In the genomic region with DNA sequence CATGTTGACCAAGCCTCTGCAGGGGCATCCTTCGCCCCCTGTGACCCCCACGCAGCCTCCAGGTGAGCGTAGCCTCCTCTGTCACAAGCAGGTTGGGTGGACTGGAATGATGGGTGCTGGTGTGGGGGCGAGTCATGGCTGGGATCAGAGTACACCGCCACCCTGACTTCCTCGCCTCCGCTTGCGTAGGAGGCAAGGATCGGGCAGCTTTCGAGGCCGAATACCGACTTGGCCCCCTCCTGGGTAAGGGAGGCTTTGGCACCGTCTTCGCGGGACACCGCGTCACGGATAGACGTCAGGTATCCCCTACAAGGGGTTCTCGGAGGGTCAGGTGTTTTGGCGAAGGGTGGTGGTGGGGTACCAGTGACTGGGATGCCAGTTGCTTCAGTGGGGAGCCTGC, we compare ENCODE assay signal across 9 mouse cellular contexts. TPM values are rescaled to one million over a fixed set of nuclear protein-coding genes. Genes with fewer than 3 reads are reported as not detected.
DNase-seq lines count a peak whose midpoint lies in the region; ATAC-seq and TF ChIP-seq lines count a peak whose summit lies in the region.
"Had no signal": no experiment of that assay in that cellular context is flagged by ENCODE, and none has a peak within 500 bp of the region (broad histone marks: within the 10 kb centered on the region; RNA-seq: fewer than 3 reads in every experiment).

No protein-coding gene starts in this region.

- no peak overlapping the region for H3K27ac ChIP-seq in kidney, embryonic 15.5 days
- H3K27ac ChIP-seq in bone marrow macrophage, adult 2 months (ENCODE audit: insufficient read depth, low read depth, low read length) = 0 out of 2 replicates have a peak overlapping the region, but pooled peaks have one; percentile 3
- peak overlapping the region; percentile 33; the same call in 1 of the 2 replicates for H3K27ac ChIP-seq in forebrain, embryonic 14.5 days (ENCODE audit: low read depth, low read length)
- H3K27ac ChIP-seq in neural tube, embryonic 13.5 days (replicated peaks) = peak overlapping the region; percentile 62

- peak overlapping the region; percentile 51 for H3K4me3 ChIP-seq in kidney, embryonic 15.5 days (replicated peaks)
- peak overlapping the region; percentile 68 for H3K4me3 ChIP-seq in bone marrow macrophage, adult 2 months (ENCODE audit: insufficient read depth, low read length)
- H3K4me3 ChIP-seq in forebrain, embryonic 14.5 days (ENCODE audit: low read depth, low read length) = peak overlapping the region; percentile 45
- peak overlapping the region; percentile 53 for H3K4me3 ChIP-seq in neural tube, embryonic 13.5 days

- no peak for TF ChIP-seq CTCF in bone marrow macrophage, adult 2 months (IDR thresholded peaks at IDR 0.05; ENCODE audit: low read depth, low read length)

- ATAC-seq in kidney, embryonic 15.5 days (replicated peaks; ENCODE audit: low FRiP score) = peak; percentile 41
- no peak; the same call in none of the 2 replicates for ATAC-seq in forebrain, embryonic 14.5 days
- ATAC-seq in neural tube, embryonic 13.5 days (ENCODE audit: low read depth) = peak; percentile 59

- H3K36me3 ChIP-seq in kidney, embryonic 15.5 days = peaks cover 12% of the 10 kb centered on the region; the same call in 1 of the 2 replicates
- peaks cover 9% of the 10 kb centered on the region; the same call in 1 of the 2 replicates for H3K36me3 ChIP-seq in forebrain, embryonic 14.5 days (ENCODE audit: control insufficient read depth, insufficient read depth, low read length)
- H3K36me3 ChIP-seq in neural tube, embryonic 13.5 days = peaks cover 10% of the 10 kb centered on the region

- H3K4me2 ChIP-seq in kidney, embryonic 15.5 days = peak overlapping the region; percentile 85
- H3K4me2 ChIP-seq in forebrain, embryonic 14.5 days (ENCODE audit: low read length) = peak overlapping the region; percentile 84
- H3K4me2 ChIP-seq in neural tube, embryonic 13.5 days = peak overlapping the region; percentile 82

- no peak for TF ChIP-seq POLR2A in bone marrow macrophage, adult 2 months (IDR thresholded peaks at IDR 0.05; ENCODE audit: borderline replicate concordance, low read depth, low read length)

- WGBS in kidney, embryonic 15.5 days = 18% methylated on average over 21 of the region's 21 CpGs
- WGBS in forebrain, embryonic 14.5 days = 36% methylated on average over 21 of the region's 21 CpGs
- 23% methylated on average over 18 of the region's 21 CpGs for WGBS in neural tube, embryonic 13.5 days

- DNase-seq in kidney, postnatal 10 days = no peak
- DNase-seq in CD4-positive helper T cell, adult 2 months (ENCODE audit: low read depth, low spot score) = peak; percentile 61
- DNase-seq in forebrain, embryonic 14.5 days (ENCODE audit: low spot score) = no peak
- peak; percentile 31 to 32 for DNase-seq in left cerebral cortex, postnatal 36 days (ENCODE audit: low spot score in 2 of 2)
- DNase-seq in urinary bladder, postnatal 10 days (ENCODE audit: low spot score) = no peak

- intact Hi-C loops in left cerebral cortex, postnatal 36 days (cut with DNase I) = no loop called here

- H3K27me3 ChIP-seq in kidney, embryonic 15.5 days = no peaks in the 10 kb centered on the region
- H3K27me3 ChIP-seq in forebrain, embryonic 14.5 days (replicated peaks; ENCODE audit: control insufficient read depth, insufficient read depth, low read length) = no peaks in the 10 kb centered on the region
- H3K27me3 ChIP-seq in neural tube, embryonic 13.5 days = no peaks in the 10 kb centered on the region

- peaks cover 11% of the 10 kb centered on the region; the same call in 1 of the 2 replicates for H3K4me1 ChIP-seq in kidney, embryonic 15.5 days
- peaks cover 8% of the 10 kb centered on the region for H3K4me1 ChIP-seq in bone marrow macrophage, adult 2 months (ENCODE audit: control insufficient read depth, insufficient read depth, low read length)
- H3K4me1 ChIP-seq in forebrain, embryonic 14.5 days (ENCODE audit: control insufficient read depth, insufficient read depth, low read length) = no peaks in the 10 kb centered on the region
- H3K4me1 ChIP-seq in neural tube, embryonic 13.5 days (replicated peaks) = peaks cover 22% of the 10 kb centered on the region

- no peaks in the 10 kb centered on the region for H3K9me3 ChIP-seq in kidney, embryonic 15.5 days (replicated peaks)
- no peaks in the 10 kb centered on the region for H3K9me3 ChIP-seq in forebrain, embryonic 14.5 days (replicated peaks; ENCODE audit: control insufficient read depth, low read length)
- no peaks in the 10 kb centered on the region for H3K9me3 ChIP-seq in neural tube, embryonic 13.5 days

- peak overlapping the region; percentile 49; the same call in 1 of the 2 replicates for H3K9ac ChIP-seq in kidney, embryonic 15.5 days
- peak overlapping the region; percentile 63 for H3K9ac ChIP-seq in forebrain, embryonic 14.5 days (ENCODE audit: low read length)
- peak overlapping the region; percentile 74 for H3K9ac ChIP-seq in neural tube, embryonic 13.5 days

RNA-seq across cellular contexts. Expression of gene Pim2, which starts 0.4 kb away (rescaled TPM):
- 9.7 and 10.8 TPM in 2 replicates for polyA plus RNA-seq in kidney, embryonic 15.5 days (2015; fragmentation: Nextera tagmentation; extraction: Ambion mirVana)
- 8.6 and 11.4 TPM in 2 replicates for polyA plus RNA-seq in bone marrow macrophage, adult 2 months (2012; ENCODE audit: insufficient read depth, insufficient read length, missing spikeins)
- polyA plus RNA-seq in forebrain, embryonic 14.5 days (2014; fragmentation: Nextera tagmentation; extraction: Ambion mirVana) = 11.3 and 15.1 TPM in 2 replicates
- total RNA-seq in left cerebral cortex, postnatal 36 days (2021) = 10 to 100 TPM; 50.7 to 52.1 TPM
- 16.7 and 18.6 TPM in 2 replicates for polyA plus RNA-seq in neural tube, embryonic 13.5 days (2015; fragmentation: Nextera tagmentation; extraction: Ambion mirVana)

RNA-seq across cellular contexts. Expression of gene Slc35a2, which starts 5.3 kb away (rescaled TPM):
- polyA plus RNA-seq in kidney, embryonic 15.5 days (2015; fragmentation: Nextera tagmentation; extraction: Ambion mirVana) = 33.7 and 35.8 TPM in 2 replicates
- 28.0 and 36.2 TPM in 2 replicates for polyA plus RNA-seq in bone marrow macrophage, adult 2 months (2012; ENCODE audit: insufficient read depth, insufficient read length, missing spikeins)
- 17.1 and 17.8 TPM in 2 replicates for polyA plus RNA-seq in forebrain, embryonic 14.5 days (2014; fragmentation: Nextera tagmentation; extraction: Ambion mirVana)
- 10 to 100 TPM; 41.3 to 44.5 TPM for total RNA-seq in left cerebral cortex, postnatal 36 days (2021)
- 42.3 and 45.2 TPM in 2 replicates for polyA plus RNA-seq in neural tube, embryonic 13.5 days (2015; fragmentation: Nextera tagmentation; extraction: Ambion mirVana)

RNA-seq across cellular contexts. Expression of gene Pqbp1, which starts 20.6 kb away (rescaled TPM):
- 116 and 119 TPM in 2 replicates for polyA plus RNA-seq in kidney, embryonic 15.5 days (2015; fragmentation: Nextera tagmentation; extraction: Ambion mirVana)
- 62.2 and 63.4 TPM in 2 replicates for polyA plus RNA-seq in bone marrow macrophage, adult 2 months (2012; ENCODE audit: insufficient read depth, insufficient read length, missing spikeins)
- 144 and 172 TPM in 2 replicates for polyA plus RNA-seq in forebrain, embryonic 14.5 days (2014; fragmentation: Nextera tagmentation; extraction: Ambion mirVana)
- 10 to 100 TPM; 76.0 to 89.2 TPM for total RNA-seq in left cerebral cortex, postnatal 36 days (2021)
- 210 and 216 TPM in 2 replicates for polyA plus RNA-seq in neural tube, embryonic 13.5 days (2015; fragmentation: Nextera tagmentation; extraction: Ambion mirVana)

RNA-seq across cellular contexts. Expression of gene Timm17b, which starts 20.7 kb away (rescaled TPM):
- polyA plus RNA-seq in kidney, embryonic 15.5 days (2015; fragmentation: Nextera tagmentation; extraction: Ambion mirVana) = 168 and 171 TPM in 2 replicates
- polyA plus RNA-seq in bone marrow macrophage, adult 2 months (2012; ENCODE audit: insufficient read depth, insufficient read length, missing spikeins) = 33.4 and 47.5 TPM in 2 replicates
- polyA plus RNA-seq in forebrain, embryonic 14.5 days (2014; fragmentation: Nextera tagmentation; extraction: Ambion mirVana) = 193 and 227 TPM in 2 replicates
- total RNA-seq in left cerebral cortex, postnatal 36 days (2021) = 10 to 100 TPM; 24.5 to 24.8 TPM
- 150 and 160 TPM in 2 replicates for polyA plus RNA-seq in neural tube, embryonic 13.5 days (2015; fragmentation: Nextera tagmentation; extraction: Ambion mirVana)

RNA-seq across cellular contexts. Expression of gene Gm10491, which starts 29.1 kb away (rescaled TPM):
- not detected in 2 replicates for polyA plus RNA-seq in kidney, embryonic 15.5 days (2015; fragmentation: Nextera tagmentation; extraction: Ambion mirVana)
- not detected in 2 replicates for polyA plus RNA-seq in bone marrow macrophage, adult 2 months (2012; ENCODE audit: insufficient read depth, insufficient read length, missing spikeins)
- polyA plus RNA-seq in forebrain, embryonic 14.5 days (2014; fragmentation: Nextera tagmentation; extraction: Ambion mirVana) = not detected in 2 replicates
- total RNA-seq in left cerebral cortex, postnatal 36 days (2021) = not detected
- not detected in 2 replicates for polyA plus RNA-seq in neural tube, embryonic 13.5 days (2015; fragmentation: Nextera tagmentation; extraction: Ambion mirVana)
- total RNA-seq: adrenal gland, adult 18-20 months had no signal

Comparison
In these comparisons a context has a peak if more than half of its experiments do, and no peak if none do; other contexts are left out.
1. DNase-seq: peak in CD4-positive helper T cell, adult 2 months (single experiment) and left cerebral cortex, postnatal 36 days (2 of 2); none in kidney, postnatal 10 days (single experiment), forebrain, embryonic 14.5 days (single experiment) and urinary bladder, postnatal 10 days (single experiment).
2. Peak in every context shown above with its lines, with median percentiles within 50 percentile points of each other: H3K4me2 ChIP-seq, H3K4me3 ChIP-seq and H3K9ac ChIP-seq.